Mouse (Mus musculus) macrophage (primary cell): Measurements from ENCODE around the gene Olfr149. TPM values are rescaled to one million over a fixed set of nuclear protein-coding genes. Genes with fewer than 3 reads are reported as not detected.

Experiments used
- polyA plus RNA-seq: library from polyadenylated mRNA; stranded (reverse); fragments of 250-400 nt; gene quantifications from 3 replicates; pipeline ENCODE4 v1.2.4, GENCODE M21; 2018; ENCODE audit warnings: inconsistent platforms

Olfr149 gene
- polyA plus RNA-seq, 1 experiment from 2014 or later = not detected

Other genes starting within 250 kb of the Olfr149 start
- not detected in 3 replicates for gene Olfr955, start 235.2 kb downstream of the Olfr149 start, polyA plus RNA-seq
- gene Olfr44, start 213.1 kb downstream of the Olfr149 start, polyA plus RNA-seq = not detected in 3 replicates
- not detected in 3 replicates for gene Olfr957, start 191.3 kb downstream of the Olfr149 start, polyA plus RNA-seq
- gene Olfr958, start 153.1 kb downstream of the Olfr149 start, polyA plus RNA-seq = not detected in 3 replicates
- gene Olfr959, start 131.5 kb downstream of the Olfr149 start, polyA plus RNA-seq = not detected in 3 replicates
- not detected in 3 replicates for gene AW551984, start 102.7 kb downstream of the Olfr149 start, polyA plus RNA-seq
- not detected in 3 replicates for gene Olfr148, start 96.5 kb downstream of the Olfr149 start, polyA plus RNA-seq
- not detected in 3 replicates for gene Olfr960, start 85.7 kb downstream of the Olfr149 start, polyA plus RNA-seq
- gene Olfr961, start 62.0 kb downstream of the Olfr149 start, polyA plus RNA-seq = not detected in 3 replicates
- gene Olfr963, start 39.9 kb downstream of the Olfr149 start, polyA plus RNA-seq = not detected in 3 replicates
- not detected in 3 replicates for gene Olfr965, start 4.2 kb upstream of the Olfr149 start, polyA plus RNA-seq
- gene Olfr150, start 23.9 kb upstream of the Olfr149 start, polyA plus RNA-seq = not detected in 3 replicates
- not detected in 3 replicates for gene Olfr967, start 39.1 kb upstream of the Olfr149 start, polyA plus RNA-seq
- not detected in 3 replicates for gene Olfr968, start 76.1 kb upstream of the Olfr149 start, polyA plus RNA-seq
- gene Olfr969, start 83.8 kb upstream of the Olfr149 start, polyA plus RNA-seq = not detected in 3 replicates
- gene Olfr970, start 101.7 kb upstream of the Olfr149 start, polyA plus RNA-seq = not detected in 3 replicates
- gene Olfr971, start 129.8 kb upstream of the Olfr149 start, polyA plus RNA-seq = not detected in 3 replicates
- not detected in 3 replicates for gene Olfr972, start 159.3 kb upstream of the Olfr149 start, polyA plus RNA-seq
- not detected in 3 replicates for gene Olfr229, start 200.2 kb upstream of the Olfr149 start, polyA plus RNA-seq
- gene Olfr974, start 230.4 kb upstream of the Olfr149 start, polyA plus RNA-seq = not detected in 3 replicates
- not detected in 3 replicates for gene Olfr975, start 244.9 kb upstream of the Olfr149 start, polyA plus RNA-seq